Mouse (Mus musculus): ENCODE data around the gene Fig4.

Gene Fig4

DNA sequence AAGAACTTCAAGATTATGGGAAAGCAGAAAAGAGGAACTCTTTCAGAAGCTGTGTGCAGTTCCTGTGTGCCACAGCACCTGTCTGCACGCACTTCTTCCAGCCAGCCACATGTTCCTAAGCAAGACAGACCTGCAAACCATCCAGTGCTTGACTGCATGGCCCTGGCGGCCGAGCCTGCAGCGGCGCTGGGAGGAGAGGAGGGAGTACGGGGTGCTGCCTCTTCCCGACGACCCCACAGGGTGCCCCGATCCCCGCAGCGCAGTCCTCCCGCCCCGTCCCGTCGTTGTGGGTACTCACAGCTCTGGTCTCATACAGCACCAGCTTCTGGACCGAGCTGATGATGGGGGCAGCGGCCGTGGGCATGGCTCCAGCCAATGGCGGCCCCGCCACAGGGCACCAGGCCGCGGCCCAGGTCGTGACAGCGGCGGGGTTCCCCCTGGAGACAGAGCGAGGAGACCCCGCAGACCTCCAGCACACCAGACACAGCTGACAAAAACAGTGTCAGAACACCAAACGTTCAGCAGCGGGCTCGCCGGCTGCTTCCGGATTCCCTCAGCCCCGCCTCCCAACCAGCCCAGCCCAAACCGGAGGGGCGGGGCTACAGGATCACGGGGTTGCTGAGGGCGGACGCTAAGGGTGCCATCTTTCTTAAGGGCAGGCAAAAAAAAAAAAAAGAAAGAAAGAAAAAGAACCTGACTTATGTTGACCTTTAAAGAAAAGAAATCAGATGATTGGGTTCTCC lies at the start of gene Fig4:
Gene Fig4, minus strand, starts transcription at position 572 of the 743 bp plus-strand sequence.
- in situ Hi-C loops (cut with MboI; ENCODE audit: unreplicated experiment in 2 of 2): loop anchor here (5.0 to 10.0 kb wide), 8 partner anchors 74 to 1048 kb away; partner anchors contain the start of genes Cdc40 (in 1 of the 2), Gtf3c6 (in 1 of the 2) and Wasf1 (in 1 of the 2)

DNA sequence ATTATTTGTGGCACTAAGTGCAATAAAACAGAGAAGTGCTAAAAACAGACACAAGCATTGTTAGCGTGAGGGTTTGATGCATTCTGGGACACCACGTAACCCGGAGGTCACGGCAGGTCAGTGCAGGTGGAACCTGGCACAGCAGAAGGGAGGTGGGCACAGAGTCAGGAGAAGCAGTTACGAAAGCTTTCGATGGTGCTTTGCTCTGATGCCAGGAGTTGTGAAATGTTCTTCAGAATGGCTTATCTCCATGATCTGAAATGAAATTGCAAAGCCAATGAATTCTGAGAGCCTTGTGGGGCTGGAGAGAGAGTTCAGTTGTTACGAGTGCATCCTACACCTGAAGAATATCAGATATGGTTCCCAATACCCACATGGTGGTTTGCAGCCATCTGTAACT lies 38.3 kb upstream of the Fig4 start:
- in situ Hi-C loops (cut with MboI; ENCODE audit: unreplicated experiment in 2 of 2): no loop called here

DNA sequence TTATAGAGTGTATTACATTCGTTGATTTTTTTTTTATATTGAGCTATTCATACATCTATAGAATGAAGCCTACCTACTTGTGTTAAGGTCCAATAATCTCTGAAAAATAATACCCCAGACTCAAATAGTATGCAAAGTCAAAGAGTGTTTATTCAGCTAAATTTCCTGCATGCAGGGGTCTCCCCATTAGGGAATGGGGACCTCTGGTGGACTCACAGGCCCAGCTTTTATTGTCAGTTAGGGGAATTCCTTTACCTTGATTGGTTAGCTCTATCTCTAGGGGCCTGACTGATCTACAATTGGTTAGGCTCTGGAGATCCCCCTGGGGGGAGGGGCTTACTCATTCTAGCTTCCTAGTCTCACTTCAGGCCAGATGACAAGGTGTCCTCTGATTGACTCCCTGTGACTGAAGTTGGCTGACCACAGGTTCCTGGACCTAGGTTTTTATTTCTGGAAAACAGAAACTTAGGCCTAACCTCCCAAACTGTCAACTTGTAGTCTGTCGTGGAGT lies 29.5 kb upstream of the Fig4 start:
- in situ Hi-C loops (cut with MboI; ENCODE audit: unreplicated experiment in 2 of 2): no loop called here

DNA sequence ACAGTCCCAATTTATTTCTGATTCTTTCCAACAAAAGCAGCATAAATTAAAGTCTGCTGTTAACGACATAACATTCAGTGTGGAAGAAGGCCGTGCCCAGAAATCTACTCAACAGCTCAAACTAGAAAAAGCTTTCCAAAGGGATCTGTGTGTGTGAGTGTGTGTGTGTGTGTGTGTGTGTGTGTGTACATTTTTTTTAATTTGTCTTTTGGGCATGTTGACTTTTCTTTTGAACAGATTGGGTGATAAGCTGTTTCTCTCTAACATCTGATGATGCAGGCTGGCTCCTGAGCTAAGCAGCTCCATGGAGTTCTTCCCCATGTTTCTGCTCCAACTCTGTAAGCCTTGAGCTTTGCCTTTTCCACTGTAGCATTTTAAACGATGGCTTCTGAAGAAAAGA lies 12.8 kb upstream of the Fig4 start:
- in situ Hi-C loops (cut with MboI; ENCODE audit: unreplicated experiment in 2 of 2): no loop called here

DNA sequence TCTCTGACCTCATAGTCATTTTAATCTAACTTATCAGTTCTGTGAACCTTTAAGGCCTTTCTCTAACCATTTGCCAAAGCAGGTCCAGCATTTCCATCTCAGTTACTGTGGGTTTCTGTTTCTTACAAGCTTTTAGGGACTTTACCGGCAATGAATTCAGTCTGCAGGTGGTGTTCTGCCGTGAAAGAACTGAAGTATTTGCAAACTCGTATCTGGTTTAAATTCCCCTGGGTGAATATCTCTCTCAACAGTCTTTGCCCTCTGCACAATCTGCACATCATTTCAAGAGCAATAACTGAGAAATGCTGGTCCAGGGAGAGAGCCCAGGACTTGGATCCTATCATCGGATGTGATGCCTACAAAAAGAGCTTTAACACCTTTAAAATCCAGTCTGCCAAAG lies 5.1 kb upstream of the Fig4 start:
- in situ Hi-C loops (cut with MboI; ENCODE audit: unreplicated experiment in 2 of 2): loop anchor here in 1 of 2 experiments (10.0 kb wide), 5 partner anchors 197 to 1053 kb away; partner anchors contain the start of genes Cdc40, Gtf3c6 and Wasf1

DNA sequence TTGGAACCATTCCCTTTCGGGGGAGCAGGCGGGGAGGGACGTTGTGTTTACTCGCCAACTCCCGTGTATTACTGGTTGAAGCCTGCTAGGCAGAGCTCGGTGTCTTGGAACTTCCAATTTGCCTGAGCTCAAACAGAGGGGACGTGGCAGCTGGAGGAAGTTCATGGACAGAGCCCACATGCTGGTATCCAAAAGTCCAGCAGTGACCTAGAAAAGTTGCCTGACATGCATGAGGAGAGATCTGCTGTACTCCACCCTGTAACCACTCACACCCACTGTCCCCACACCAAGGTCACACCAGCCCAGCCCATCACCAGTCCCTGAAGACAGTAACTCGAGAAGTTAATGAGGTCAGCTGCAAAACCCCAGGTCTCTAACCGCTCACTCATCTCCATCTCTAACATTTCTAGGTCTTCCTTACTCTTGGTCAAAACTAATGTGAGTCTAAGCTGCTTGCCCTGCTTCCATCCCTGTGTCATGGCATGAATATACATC lies 1.9 kb upstream of the Fig4 start:
- in situ Hi-C loops (cut with MboI; ENCODE audit: unreplicated experiment in 2 of 2): loop anchor here (5.0 to 10.0 kb wide), 8 partner anchors 72 to 1050 kb away; partner anchors contain the start of genes Cdc40 (in 1 of the 2), Gtf3c6 (in 1 of the 2) and Wasf1 (in 1 of the 2)

DNA sequence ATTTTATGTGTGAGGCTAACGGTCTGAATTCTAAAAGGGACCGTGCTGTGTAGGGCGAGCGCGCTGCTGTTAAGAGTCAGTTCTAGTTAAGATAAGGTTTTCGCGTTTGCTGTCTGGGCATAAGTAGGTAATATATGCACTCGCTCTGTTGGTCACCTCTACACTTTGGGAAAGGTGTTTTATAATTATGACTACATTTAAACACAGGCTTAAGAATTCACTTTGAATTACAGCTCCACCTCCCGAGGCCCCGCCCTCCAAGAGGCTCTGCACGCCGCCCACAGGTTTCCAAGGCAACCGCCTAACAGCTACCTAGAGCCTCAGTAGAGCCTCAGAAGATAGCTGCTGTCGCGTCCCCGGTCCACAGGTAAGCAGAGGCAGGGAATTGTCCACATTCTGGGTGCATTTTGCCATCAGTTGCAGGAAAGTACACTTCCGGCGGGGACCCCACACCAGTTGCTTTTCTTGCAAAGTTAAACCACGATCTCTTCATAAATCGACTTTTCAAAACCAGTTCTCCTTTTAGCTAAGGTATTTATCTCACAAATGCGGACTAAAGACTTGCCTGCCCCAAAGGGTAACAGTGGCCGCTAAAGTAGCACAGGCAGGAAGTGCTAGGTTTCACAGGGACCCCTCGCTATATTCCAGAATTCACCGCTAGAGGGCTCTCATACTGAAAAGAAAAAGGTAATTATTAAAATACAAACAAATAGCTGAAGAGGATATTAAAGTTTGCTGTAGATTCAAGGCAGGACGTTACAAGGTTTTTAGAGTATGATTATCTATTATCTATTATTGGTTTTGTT lies 782 bp upstream of the Fig4 start, which contains the start of gene Ak9:
Gene Ak9, plus strand, starts transcription at position 342 of the 806 bp plus-strand sequence.
- in situ Hi-C loops (cut with MboI; ENCODE audit: unreplicated experiment in 2 of 2): loop anchor here (5.0 to 10.0 kb wide), 8 partner anchors 73 to 1049 kb away; partner anchors contain the start of genes Cdc40 (in 1 of the 2), Gtf3c6 (in 1 of the 2) and Wasf1 (in 1 of the 2)

DNA sequence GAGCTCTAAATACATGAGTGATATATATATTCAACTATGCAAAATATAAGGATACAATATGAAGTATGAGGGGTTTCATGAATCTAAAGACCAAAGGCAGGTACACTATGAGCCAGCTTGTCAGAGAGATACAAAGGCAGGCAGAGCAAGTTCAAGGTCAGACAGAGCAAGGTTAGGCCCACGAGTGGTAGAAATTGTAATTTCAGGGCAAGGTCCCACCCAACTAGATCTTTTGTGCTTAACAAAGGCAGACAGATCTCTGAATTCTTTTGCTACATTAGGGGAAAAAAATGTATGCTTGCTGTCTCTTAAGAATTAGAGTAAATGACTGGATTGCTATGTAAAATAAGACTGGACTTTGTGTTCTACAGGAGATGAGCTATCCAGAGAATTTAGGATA lies 2.9 kb downstream of the Fig4 start:
- in situ Hi-C loops (cut with MboI; ENCODE audit: unreplicated experiment in 2 of 2): loop anchor here (5.0 to 10.0 kb wide), 8 partner anchors 77 to 1045 kb away; partner anchors contain the start of genes Cdc40 (in 1 of the 2), Gtf3c6 (in 1 of the 2) and Wasf1 (in 1 of the 2)

DNA sequence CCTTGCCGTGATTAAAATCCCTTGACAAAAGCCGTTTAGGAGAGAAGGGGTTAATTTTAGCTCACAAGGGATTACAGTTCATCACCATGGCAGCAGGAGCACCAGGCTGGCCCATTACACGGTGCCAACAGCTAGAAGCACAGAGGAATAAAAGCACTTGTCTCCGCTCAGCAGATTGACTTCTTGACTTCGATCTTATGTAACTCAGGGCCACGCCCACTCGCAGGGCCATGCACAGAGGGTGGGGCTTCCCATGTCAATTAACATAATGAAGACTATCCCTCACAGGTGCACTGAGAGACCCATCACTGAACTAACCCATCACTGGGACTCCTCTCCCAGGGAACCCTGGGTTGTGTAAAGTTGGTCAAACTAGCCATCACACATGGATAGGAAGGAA lies 7.9 kb downstream of the Fig4 start:
- in situ Hi-C loops (cut with MboI; ENCODE audit: unreplicated experiment in 2 of 2): loop anchor here in 1 of 2 experiments (10.0 to 25.0 kb wide), 3 partner anchors 390 to 1233 kb away; partner anchors contain the start of gene Gtf3c6

DNA sequence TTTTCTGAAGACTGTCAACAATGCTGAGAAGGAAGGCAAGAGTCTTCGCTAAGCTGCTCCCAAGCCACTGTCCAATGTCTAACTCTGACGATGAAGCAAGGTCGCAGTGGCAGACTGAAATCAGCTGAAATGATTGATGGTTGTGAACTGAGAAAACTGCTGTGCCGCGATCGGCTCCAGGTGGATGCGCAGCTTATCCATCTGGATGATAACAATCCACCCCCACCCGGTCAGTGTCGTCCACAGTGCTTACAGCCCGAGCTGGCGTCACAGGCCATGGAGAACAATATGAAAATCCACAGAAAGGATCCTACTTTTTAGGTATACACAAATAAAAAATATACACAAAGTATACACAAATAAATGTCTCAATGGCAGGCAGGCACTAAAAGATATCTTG lies 8.3 kb downstream of the Fig4 start:
- in situ Hi-C loops (cut with MboI; ENCODE audit: unreplicated experiment in 2 of 2): loop anchor here in 1 of 2 experiments (10.0 to 25.0 kb wide), 3 partner anchors 390 to 1232 kb away; partner anchors contain the start of gene Gtf3c6

DNA sequence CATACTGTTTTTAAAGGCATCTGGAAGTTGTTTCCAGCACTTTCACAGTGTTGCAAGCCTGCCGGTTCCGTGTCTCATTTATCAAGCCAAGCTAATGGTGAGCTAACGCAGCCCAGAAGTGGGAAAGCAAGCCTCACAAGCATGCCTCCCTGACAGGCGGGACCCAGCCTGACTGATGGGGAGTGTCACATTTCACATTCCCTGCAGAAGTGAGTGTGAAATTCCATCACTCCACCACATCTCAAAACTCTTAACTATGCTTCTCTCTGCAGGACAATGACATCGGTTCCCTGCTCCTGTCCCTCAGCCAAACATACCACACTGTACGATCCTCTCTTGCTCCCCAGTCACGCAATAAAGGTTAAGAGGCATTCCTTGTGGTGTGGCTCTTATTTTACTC lies 10.0 kb downstream of the Fig4 start:
- in situ Hi-C loops (cut with MboI; ENCODE audit: unreplicated experiment in 2 of 2): loop anchor here in 1 of 2 experiments (10.0 to 25.0 kb wide), 3 partner anchors 392 to 1231 kb away; partner anchors contain the start of gene Gtf3c6

DNA sequence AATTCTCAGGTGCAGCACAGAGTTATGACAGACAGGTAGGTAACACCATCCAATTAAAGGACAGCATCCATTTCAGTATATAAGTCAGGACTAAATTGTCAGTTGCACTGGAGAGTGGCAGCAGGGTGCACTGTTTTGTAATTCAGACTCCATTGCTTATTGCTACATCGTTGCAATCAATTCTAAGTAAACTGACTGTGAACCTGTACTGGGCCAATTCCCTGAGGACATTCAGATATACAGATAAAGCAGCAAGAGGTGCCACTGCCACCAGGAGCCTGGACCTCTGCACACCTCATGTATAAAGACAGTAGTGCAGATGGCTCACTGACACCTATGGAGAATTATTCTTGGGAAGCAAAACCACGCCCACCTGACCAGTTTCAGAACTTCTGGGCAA lies 12.0 kb downstream of the Fig4 start:
- in situ Hi-C loops (cut with MboI; ENCODE audit: unreplicated experiment in 2 of 2): loop anchor here in 1 of 2 experiments (10.0 to 25.0 kb wide), 3 partner anchors 394 to 1229 kb away; partner anchors contain the start of gene Gtf3c6

DNA sequence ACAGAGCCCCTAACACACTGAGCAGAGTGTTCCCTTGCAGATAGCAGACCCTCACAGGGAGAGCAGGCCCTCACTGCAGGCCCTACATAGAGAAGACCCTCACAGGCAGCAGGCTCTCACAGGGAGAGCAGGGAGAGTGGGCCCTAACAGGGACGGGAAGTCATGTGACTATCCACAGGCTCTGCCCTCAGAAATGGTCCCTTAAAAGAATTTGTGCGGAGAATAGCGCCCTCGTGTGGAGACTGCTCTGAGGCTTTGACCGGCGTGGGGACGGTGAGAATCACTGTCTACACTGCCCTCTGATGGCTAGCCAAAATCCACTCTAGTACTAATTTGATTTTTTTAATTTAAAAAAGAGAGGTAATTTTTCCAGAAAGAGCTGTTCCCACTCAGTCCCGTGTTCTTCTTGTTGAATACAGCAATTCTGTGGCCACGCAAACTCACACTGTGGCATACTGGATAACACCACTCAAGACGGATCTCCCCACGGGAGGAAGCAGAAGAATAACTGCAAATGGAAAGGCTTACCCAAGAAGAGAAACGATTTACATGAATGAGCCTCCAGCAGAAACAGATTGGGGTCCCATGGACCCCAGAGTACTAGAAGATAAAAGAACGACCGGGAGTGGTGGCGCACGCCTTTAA lies 14.2 kb downstream of the Fig4 start:
- in situ Hi-C loops (cut with MboI; ENCODE audit: unreplicated experiment in 2 of 2): loop anchor here in 1 of 2 experiments (10.0 to 25.0 kb wide), 3 partner anchors 284 to 1227 kb away; partner anchors contain the start of gene Gtf3c6

DNA sequence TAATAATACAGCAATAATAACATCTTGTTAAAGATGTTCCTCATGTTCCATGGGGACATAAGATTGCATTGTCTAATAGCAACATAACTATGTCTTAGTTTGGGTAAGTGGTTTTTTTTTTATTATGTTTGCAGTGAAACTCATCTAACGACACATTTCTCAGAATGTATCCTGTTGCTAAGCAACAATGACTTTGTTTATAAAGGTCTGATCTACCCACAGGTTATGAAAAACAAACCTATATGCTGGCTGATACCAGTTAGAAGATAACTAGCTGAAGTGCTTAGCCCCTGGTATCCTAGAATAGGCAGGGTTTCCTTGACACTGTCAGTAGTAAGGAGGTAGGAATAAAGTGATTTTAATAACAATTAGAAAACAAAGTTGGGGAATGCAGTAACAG lies 15.0 kb downstream of the Fig4 start:
- in situ Hi-C loops (cut with MboI; ENCODE audit: unreplicated experiment in 2 of 2): loop anchor here in 1 of 2 experiments (10.0 to 25.0 kb wide), 3 partner anchors 283 to 1226 kb away; partner anchors contain the start of gene Gtf3c6

DNA sequence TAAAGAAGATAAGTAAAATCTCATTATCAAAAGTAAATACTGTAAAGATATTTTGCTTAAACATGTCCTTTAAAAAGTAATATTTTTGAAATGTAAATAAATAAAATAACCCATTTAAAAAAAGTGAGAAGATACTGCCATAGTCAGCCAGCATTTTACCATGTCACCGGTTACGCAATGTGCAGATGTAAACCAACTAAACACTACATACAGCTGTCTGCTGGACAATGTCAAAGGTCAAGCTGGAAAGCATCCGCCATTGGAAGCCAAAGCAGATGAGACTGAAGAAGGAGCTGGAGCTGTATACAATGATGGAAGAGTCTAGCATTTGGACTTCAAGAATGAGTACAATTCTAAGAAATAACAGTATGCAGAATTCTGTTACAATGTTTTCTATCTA lies 15.4 kb downstream of the Fig4 start:
- in situ Hi-C loops (cut with MboI; ENCODE audit: unreplicated experiment in 2 of 2): loop anchor here in 1 of 2 experiments (10.0 to 25.0 kb wide), 3 partner anchors 283 to 1225 kb away; partner anchors contain the start of gene Gtf3c6

DNA sequence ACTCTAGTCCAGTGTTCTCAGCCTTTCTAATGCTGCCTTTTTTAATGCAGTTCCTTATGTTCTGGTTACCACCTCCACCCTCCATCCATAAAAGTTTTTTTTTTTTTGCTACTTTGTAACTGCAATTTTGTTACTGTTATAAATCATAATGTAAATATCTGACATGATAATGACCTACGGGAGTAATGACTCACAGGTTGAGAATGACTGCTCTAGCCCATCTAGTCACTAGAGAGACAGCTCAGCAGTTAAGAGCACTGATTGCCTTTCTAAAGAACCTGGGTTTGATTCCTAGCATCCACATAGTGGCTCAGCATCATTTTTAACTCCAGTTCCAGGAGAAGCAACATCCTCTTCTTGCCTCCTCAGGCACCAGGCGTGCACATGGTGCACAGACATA lies 21.0 kb downstream of the Fig4 start:
- in situ Hi-C loops (cut with MboI; ENCODE audit: unreplicated experiment in 2 of 2): loop anchor here in 1 of 2 experiments (10.0 to 25.0 kb wide), 3 partner anchors 277 to 1220 kb away; partner anchors contain the start of gene Gtf3c6

DNA sequence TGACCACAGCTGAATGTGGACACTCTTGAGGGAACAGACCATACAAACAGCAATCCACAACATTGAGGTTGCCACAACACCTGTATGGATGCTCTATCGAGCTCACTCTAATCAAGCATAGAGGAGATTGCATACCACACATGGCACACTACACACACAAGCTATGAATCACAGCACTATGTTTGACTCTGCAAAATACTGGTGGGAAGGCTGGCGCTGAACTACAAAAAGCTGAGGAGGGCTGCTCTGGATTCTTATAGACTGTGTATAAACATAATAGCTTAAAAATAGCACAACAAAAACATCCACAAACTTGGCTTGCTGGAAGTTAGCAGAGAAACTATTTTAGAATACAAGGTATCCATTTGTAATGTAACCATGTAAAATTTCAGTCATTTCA lies 22.3 kb downstream of the Fig4 start:
- in situ Hi-C loops (cut with MboI; ENCODE audit: unreplicated experiment in 2 of 2): loop anchor here in 1 of 2 experiments (10.0 to 25.0 kb wide), 3 partner anchors 276 to 1218 kb away; partner anchors contain the start of gene Gtf3c6

DNA sequence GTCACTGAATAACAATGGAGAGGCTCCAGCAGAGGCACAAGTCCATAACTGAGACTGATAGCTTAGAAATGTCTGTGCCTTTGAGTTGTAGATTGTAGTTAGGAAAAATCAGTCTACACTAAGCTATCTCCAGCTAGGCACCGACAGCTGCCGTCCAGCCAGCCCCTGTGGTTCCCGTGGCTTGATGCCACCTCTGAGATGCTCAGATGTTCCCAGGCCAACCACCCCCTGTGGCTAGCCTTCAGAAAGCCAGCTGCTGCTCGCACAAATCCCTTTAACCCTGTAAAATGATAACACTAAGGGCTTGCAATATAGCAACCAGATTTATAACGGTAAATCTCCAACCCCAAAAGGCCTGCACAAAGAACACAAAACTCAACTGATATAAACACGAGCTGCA lies 22.9 kb downstream of the Fig4 start:
- in situ Hi-C loops (cut with MboI; ENCODE audit: unreplicated experiment in 2 of 2): loop anchor here in 1 of 2 experiments (10.0 to 25.0 kb wide), 3 partner anchors 275 to 1218 kb away; partner anchors contain the start of gene Gtf3c6

DNA sequence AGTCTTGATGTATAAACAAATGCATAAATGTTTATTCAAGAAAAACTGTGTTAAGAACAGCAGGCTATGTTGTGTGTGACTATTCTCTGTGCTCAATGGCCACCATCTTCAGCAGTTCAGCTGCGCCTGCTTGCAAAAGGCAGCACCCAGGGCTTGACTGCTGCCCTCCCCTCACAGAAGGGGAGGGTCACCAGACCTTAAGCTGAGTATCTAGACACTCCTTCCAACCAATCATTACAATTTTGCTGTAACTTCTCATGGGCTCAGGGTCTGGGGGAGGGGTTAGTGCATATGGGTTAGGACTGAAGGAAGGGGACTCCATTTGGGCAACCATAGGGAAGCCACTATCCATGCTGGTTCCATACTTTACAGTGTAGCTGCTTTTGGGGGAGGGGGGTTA lies 24.3 kb downstream of the Fig4 start:
- in situ Hi-C loops (cut with MboI; ENCODE audit: unreplicated experiment in 2 of 2): loop anchor here (10.0 to 25.0 kb wide), 4 partner anchors 274 to 1217 kb away; partner anchors contain the start of gene Gtf3c6 (in 1 of the 2)
